Mouse (Mus musculus) heart, embryonic 16.5 days (tissue): ENCODE data around the gene Kif18b. TPM values are rescaled to one million over a fixed set of nuclear protein-coding genes. Genes with fewer than 3 reads are reported as not detected.

Source experiments
- ATAC-seq: fragments of 200-750 bp; cut with Nextera tagmentation; replicated peaks from 2 replicates; pipeline ENCODE4 v1.8.0; 2017; ENCODE audit warnings: moderate number of reproducible peaks; ENCODE audit not compliant: insufficient read depth, low FRiP score; ENCODE audit errors: extremely low read depth
- H3K27ac ChIP-seq: fragments of 300-500 bp; sonication (generic); 2 replicates; pipeline ENCODE4 v1.5.1; 2014; ENCODE audit warnings: mild to moderate bottlenecking, low read length, control low read depth, moderate library complexity
- H3K27me3 ChIP-seq: fragments of 300-500 bp; sonication (generic); 2 replicates; pipeline ENCODE4 v1.6.1; 2014; ENCODE audit warnings: low read length, mixed read lengths; ENCODE audit not compliant: control insufficient read depth, insufficient read depth
- H3K36me3 ChIP-seq: fragments of 300-500 bp; sonication (generic); 2 replicates; pipeline ENCODE4 v1.6.1; 2014; ENCODE audit not compliant: control insufficient read depth, insufficient read depth
- H3K4me1 ChIP-seq: fragments of 300-500 bp; sonication (generic); 2 replicates; pipeline ENCODE4 v1.6.1; 2014; ENCODE audit warnings: low read length, mixed read lengths; ENCODE audit not compliant: control insufficient read depth, insufficient read depth
- H3K4me2 ChIP-seq: fragments of 300-500 bp; sonication (generic); 2 replicates; pipeline ENCODE4 v1.6.1; 2014; ENCODE audit warnings: low read depth, mild to moderate bottlenecking, control low read depth, low read length
- H3K4me3 ChIP-seq: fragments of 300-500 bp; sonication (generic); 2 replicates; pipeline ENCODE4 v1.5.1; 2014; ENCODE audit warnings: mild to moderate bottlenecking, control low read depth, low read length
- H3K9ac ChIP-seq: fragments of 300-500 bp; sonication (generic); 2 replicates; pipeline ENCODE4 v1.6.1; 2014; ENCODE audit warnings: low read length, control low read depth
- H3K9me3 ChIP-seq: fragments of 300-500 bp; sonication (generic); replicated peaks from 2 replicates; pipeline ENCODE4 v1.6.1; 2016; ENCODE audit warnings: low read length; ENCODE audit not compliant: control insufficient read depth
- WGBS: fragments of 180-500 bp; shearing (Covaris S2); extraction: QIAGEN DNeasy Blood & Tissue Kit; methylation state at CpG from one replicate; pipeline ENCODE4 v1.1.7; 2014; 5-methylcytosine and 5-hydroxymethylcytosine counted together
- polyA plus RNA-seq: library from polyadenylated mRNA; unstranded; fragments of >200 nt; fragmentation: Nextera tagmentation; extraction: Ambion mirVana; gene quantifications from 2 replicates; pipeline ENCODE4 v1.2.1, GENCODE M21; 2015

Gene Kif18b
- polyA plus RNA-seq, 1 experiment from 2014 or later: 7.6 TPM

DNA sequence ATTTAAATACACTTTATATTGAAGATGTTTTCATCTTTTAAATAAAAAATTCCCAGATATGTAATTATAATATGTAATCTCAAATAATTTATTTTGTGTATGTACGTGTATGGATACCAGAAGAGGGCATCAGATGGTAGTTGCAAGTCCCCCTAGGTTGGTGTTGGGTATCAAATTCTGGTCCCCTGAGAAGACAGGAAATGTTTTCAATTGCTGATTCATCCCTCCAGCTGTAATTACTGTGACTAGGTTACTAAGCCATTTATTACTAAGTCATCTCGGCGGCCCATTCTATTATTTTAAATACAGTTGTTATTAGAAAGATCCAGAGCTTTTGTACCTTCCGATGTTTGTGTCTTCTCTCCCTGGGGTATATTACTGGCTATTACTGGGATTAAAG lies 6.8 kb downstream of the Kif18b start:
- H3K9ac ChIP-seq: no peak overlapping the region
- peaks cover 22% of the 10 kb centered on the region for H3K36me3 ChIP-seq
- H3K9me3 ChIP-seq: no peaks in the 10 kb centered on the region
- H3K4me2 ChIP-seq: no peak overlapping the region
- no peak for ATAC-seq
- WGBS: 93% methylated on average over 4 of the region's 4 CpGs
- no peak overlapping the region for H3K27ac ChIP-seq
- H3K4me1 ChIP-seq: peaks cover 4% of the 10 kb centered on the region
- no peaks in the 10 kb centered on the region for H3K27me3 ChIP-seq
- no peak overlapping the region for H3K4me3 ChIP-seq

DNA sequence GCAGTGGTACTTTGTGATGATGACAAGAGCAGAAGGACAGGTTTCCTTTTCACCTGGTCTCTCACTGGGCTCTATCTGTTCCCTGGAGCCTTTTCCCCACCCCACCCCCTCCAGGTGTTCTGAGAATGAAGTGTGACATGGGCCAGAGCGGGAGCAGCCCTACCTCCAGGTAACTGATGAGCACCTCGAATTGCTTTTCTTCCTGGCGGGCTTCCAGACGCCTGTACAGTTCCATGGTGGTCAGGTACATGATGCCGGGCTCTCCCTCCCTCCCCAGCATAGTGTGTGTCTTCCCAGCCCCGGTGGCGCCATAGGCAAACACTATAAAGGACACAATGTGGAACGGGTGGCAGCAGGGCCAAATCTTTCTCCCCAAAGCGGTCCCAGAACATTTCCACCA lies 9.5 kb downstream of the Kif18b start:
- 87% methylated on average over 9 of the region's 9 CpGs for WGBS
- ATAC-seq: no peak
- H3K36me3 ChIP-seq: peaks cover 35% of the 10 kb centered on the region

DNA sequence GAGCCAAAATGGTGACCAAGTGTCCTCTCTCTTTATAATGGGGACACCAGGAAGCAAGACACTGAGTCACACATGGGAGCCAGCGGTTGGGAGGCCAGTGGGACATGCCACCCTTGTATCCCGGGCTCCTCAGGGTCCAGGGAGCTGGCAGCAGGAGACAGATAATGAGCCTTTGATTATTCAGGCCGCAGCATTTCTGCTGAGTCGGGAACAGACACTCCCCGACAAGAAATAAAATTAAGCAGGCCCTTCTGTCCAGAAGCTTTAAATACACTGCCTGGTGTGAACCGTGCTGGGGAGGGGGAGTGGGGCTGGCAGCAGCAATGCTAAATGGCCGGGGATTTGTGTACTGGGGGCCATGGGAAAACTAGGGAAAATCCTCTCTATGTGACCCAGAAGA lies 13.5 kb downstream of the Kif18b start:
- Histone ChIP-seq H3K36me3 (peaks cover 62% of the 10 kb centered on the region), H3K9ac (no peak overlapping the region), H3K9me3 (no peaks in the 10 kb centered on the region), H3K27ac (no peak overlapping the region), H3K4me2 (no peak overlapping the region), H3K4me1 (no peaks in the 10 kb centered on the region), H3K4me3 (no peak overlapping the region), H3K27me3 (no peaks in the 10 kb centered on the region)
- WGBS: 72% methylated on average over 7 of the region's 7 CpGs
- no peak for ATAC-seq

More for the DNA sequence above, 9.5 kb downstream of the Kif18b start:
- H3K9ac ChIP-seq: no peak overlapping the region
- no peak overlapping the region for H3K27ac ChIP-seq
- no peaks in the 10 kb centered on the region for H3K9me3 ChIP-seq
- H3K4me1 ChIP-seq: no peaks in the 10 kb centered on the region
- no peak overlapping the region for H3K4me2 ChIP-seq
- H3K4me3 ChIP-seq: no peak overlapping the region
- no peaks in the 10 kb centered on the region for H3K27me3 ChIP-seq

DNA sequence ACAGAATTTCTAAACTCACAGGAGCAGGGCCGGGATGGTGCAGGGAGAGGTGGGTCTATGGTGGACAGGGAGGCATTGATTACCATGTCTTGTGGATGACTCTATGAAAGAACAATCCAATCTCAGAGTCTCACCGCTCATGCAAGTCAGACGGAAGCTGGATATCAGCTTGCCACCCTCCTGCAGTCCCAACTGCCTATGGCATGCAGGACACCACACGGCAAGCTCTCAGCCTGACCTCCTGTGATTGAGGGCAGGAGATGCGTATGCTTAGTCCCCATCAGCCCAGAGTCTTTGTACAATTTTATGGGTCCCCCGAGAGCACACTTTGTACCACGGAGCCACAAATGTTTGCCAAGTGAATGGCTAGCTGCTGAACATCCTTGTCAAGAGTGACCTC lies 21.3 kb downstream of the Kif18b start:
- ATAC-seq: no peak
- 62% methylated on average over 7 of the region's 7 CpGs for WGBS
- Histone ChIP-seq H3K9ac (no peak overlapping the region), H3K9me3 (no peaks in the 10 kb centered on the region), H3K36me3 (peaks cover 23% of the 10 kb centered on the region), H3K4me2 (no peak overlapping the region), H3K4me3 (no peak overlapping the region), H3K4me1 (no peaks in the 10 kb centered on the region), H3K27ac (no peak overlapping the region), H3K27me3 (no peaks in the 10 kb centered on the region)

DNA sequence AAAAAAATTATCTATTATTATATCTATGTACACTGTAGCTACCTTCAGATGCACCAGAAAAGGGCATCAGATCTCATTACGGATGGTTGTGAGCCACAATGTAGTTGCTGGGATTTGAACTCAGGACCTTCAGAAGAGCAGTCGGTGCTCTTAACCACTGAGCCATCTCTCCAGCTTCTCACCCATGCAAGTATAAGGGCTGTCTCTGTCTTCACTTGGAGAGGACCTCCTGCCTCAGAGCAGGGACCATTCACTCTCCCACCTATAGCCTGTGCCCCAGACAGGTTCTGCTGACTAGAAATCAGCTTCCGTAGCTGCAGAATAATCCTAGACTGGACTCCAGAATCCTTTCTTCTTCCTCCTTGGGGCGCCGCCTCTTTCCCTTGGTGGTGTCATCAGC lies 22.8 kb downstream of the Kif18b start:
- ATAC-seq: no peak

DNA sequence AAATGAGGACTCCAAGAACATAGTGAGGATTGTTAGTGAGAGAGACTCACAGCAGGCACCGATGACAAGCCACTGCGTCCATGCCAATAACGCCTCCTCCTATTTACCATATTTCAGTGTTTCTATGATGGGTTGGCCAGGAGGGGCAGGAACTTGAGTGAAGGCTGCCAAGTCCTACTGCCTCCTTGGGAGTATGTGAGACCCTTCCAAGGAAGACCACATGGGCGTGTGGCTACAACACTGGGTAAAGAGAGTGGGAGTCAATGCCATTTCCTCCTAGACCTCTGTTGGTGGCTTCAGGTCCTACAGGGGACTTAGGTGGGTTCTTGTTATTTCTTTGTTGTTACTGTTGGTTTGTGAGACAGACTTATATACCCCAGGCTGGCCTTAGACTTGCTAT lies 23.7 kb downstream of the Kif18b start:
- Histone ChIP-seq H3K27me3 (no peaks in the 10 kb centered on the region), H3K4me1 (no peaks in the 10 kb centered on the region), H3K4me3 (no peak overlapping the region; the same call in 1 of the 2 replicates), H3K36me3 (peaks cover 4% of the 10 kb centered on the region; the same call in 1 of the 2 replicates), H3K4me2 (peak overlapping the region; percentile 35), H3K9ac (no peak overlapping the region), H3K27ac (no peak overlapping the region), H3K9me3 (no peaks in the 10 kb centered on the region)
- no peak for ATAC-seq
- WGBS: 48% methylated on average over 4 of the region's 4 CpGs

More for the DNA sequence above, 22.8 kb downstream of the Kif18b start:
- Histone ChIP-seq H3K36me3 (peaks cover 12% of the 10 kb centered on the region), H3K4me1 (no peaks in the 10 kb centered on the region), H3K9ac (no peak overlapping the region), H3K4me3 (no peak overlapping the region), H3K27ac (no peak overlapping the region), H3K27me3 (no peaks in the 10 kb centered on the region), H3K4me2 (no peak overlapping the region), H3K9me3 (no peaks in the 10 kb centered on the region)
- 79% methylated on average over 5 of the region's 5 CpGs for WGBS

DNA sequence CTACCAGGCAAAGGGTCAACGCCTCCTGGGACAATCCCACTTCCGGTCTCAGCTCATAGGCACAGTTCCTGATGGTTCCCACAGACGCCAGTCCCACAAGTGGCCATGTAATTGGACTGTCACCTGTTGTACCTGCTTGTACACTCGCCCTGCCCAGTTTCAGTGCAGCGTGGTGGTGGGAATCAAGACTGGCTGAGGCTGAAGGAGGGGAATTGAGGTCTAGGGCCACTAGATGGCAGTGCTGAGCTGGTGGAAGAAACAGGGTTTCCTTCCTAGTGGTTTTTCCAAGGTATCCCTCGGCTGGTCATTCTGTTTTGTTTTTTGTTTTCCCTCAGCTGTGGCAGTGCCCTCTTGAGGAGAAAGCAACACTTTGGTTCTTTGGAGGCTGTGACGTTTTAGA lies 24.2 kb downstream of the Kif18b start, which contains the start of gene Gfap:
TSS of gene Gfap (minus strand) at position 150 of the 400 bp plus-strand sequence.
- no peaks in the 10 kb centered on the region; the same call in 1 of the 2 replicates for H3K27me3 ChIP-seq
- no peak within 1 kb of the TSS; the same call in 1 of the 2 replicates for H3K4me3 ChIP-seq
- peak; percentile 41; the same call in 1 of the 2 replicates for ATAC-seq
- no peaks in the 10 kb centered on the region for H3K4me1 ChIP-seq
- peak within 1 kb of the TSS; percentile 35 for H3K4me2 ChIP-seq
- WGBS: 10% methylated on average over 7 of the region's 7 CpGs
- no peak within 1 kb of the TSS for H3K9ac ChIP-seq
- H3K36me3 ChIP-seq: peaks cover 3% of the 10 kb centered on the region; the same call in 1 of the 2 replicates
- H3K27ac ChIP-seq: no peak within 1 kb of the TSS
- no peaks in the 10 kb centered on the region for H3K9me3 ChIP-seq

DNA sequence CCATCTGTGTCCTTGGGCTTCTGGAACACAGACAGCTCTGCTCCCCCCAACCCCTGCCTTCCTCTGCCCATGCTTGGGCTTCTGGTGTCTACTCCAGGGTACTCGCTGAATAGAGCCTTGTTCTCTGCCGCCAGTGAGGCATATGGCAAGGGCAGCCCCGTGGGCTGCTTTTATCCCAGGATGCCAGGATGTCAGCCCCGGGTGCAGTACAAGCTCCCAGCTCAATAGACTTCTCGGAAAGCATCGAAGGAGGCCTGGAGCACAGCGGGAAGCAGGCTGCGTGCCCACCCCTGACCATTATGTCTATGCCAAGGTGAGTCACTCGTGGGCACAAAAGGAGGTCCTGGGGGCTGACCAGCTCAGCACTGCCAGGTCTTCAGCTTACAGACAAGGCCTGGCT lies 26.5 kb downstream of the Kif18b start:
- ATAC-seq: no peak
- Histone ChIP-seq H3K4me2 (no peak overlapping the region), H3K4me1 (peaks cover under 1% of the 10 kb centered on the region; the same call in 1 of the 2 replicates), H3K36me3 (no peaks in the 10 kb centered on the region), H3K9me3 (no peaks in the 10 kb centered on the region), H3K9ac (no peak overlapping the region), H3K4me3 (no peak overlapping the region), H3K27me3 (peaks cover 21% of the 10 kb centered on the region), H3K27ac (no peak overlapping the region)
- WGBS: 75% methylated on average over 9 of the region's 9 CpGs

DNA sequence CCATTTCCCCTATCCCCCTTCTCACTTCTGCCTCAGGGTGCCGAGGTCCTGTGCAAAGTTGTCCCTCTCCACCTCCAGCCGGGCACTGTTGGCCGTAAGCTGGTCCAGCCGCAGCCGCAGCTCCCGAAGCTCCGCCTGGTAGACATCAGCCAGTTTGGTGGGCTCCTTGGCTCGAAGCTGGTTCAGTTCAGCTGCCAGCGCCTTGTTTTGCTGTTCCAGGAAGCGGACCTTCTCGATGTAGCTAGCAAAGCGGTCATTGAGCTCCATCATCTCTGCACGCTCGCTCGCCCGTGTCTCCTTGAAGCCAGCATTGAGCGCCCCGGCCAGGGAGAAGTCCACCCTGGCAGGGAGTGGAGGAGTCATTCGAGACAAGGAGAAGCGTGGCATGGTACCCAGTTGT lies 28.3 kb downstream of the Kif18b start:
- H3K36me3 ChIP-seq: no peaks in the 10 kb centered on the region
- no peak overlapping the region for H3K4me3 ChIP-seq
- no peaks in the 10 kb centered on the region for H3K9me3 ChIP-seq
- no peak overlapping the region for H3K9ac ChIP-seq
- H3K4me2 ChIP-seq: no peak overlapping the region
- H3K27me3 ChIP-seq: peaks cover 24% of the 10 kb centered on the region
- 69% methylated on average over 20 of the region's 20 CpGs for WGBS
- H3K4me1 ChIP-seq: peaks cover 3% of the 10 kb centered on the region; the same call in 1 of the 2 replicates
- no peak for ATAC-seq
- H3K27ac ChIP-seq: no peak overlapping the region
